Mouse (Mus musculus) thymus, adult 2 months (tissue): ENCODE results near the gene Whrn.

Experiments
- CTCF ChIP-seq: fragments of 200-500 bp; IDR thresholded peaks from 2 replicates; pipeline ENCODE4 v1.5.1; 2012; ENCODE audit warnings: mild to moderate bottlenecking, control low read depth, low read length, moderate library complexity, borderline replicate concordance; ENCODE audit not compliant: control insufficient read depth, poor library complexity, insufficient read depth; ENCODE audit errors: extremely low read depth
- POLR2A ChIP-seq: fragments of 200-500 bp; IDR thresholded peaks from 2 replicates; pipeline ENCODE4 v1.6.1; 2012; ENCODE audit warnings: mild to moderate bottlenecking, low read length, control low read depth, moderate library complexity; ENCODE audit not compliant: control insufficient read depth, poor library complexity, insufficient read depth; ENCODE audit errors: extremely low read depth

- no peak for TF ChIP-seq CTCF
- TF ChIP-seq POLR2A: no peak
These were observed 34.6 kb upstream of the Whrn start for GRCm38 (mm10) chr4:63530409-63530808.
